Mouse (Mus musculus): ENCODE measurements around the gene Grhl1. TPM values are rescaled to one million over a fixed set of nuclear protein-coding genes. Genes with fewer than 3 reads are reported as not detected.

Gene Grhl1
- total and polyA plus RNA-seq, 2 experiments from 2014 or later: 0.55 to 0.88 TPM

DNA sequence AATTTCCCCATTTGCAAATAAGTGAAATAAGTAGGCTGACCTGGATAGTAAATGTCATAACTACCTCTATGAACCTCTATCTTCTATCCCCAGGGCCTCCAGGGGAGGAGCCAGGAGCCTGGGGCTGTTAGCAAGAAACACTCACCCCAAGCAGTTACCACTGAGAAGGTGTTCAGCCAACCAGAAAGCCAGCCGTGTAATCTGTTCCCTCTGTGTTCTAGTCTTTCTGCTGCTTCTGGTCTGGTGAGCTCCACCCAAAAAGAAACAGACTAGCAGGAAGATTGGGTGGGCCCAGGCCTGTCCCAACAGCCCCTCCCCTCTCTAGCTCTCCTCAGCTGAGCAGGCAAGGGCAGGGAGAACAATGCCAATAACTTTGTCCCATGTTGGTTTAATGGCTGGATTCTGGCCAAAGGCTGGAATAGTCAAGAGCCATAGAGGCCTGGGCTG lies 72.1 kb downstream of the Grhl1 start:
- H3K36me3 ChIP-seq (replicated peaks; ENCODE audit: control insufficient read depth, insufficient read depth, low read length): no peaks in the 10 kb centered on the region
- ATAC-seq (ENCODE audit: insufficient read depth, low read depth): peak; percentile 57

DNA sequence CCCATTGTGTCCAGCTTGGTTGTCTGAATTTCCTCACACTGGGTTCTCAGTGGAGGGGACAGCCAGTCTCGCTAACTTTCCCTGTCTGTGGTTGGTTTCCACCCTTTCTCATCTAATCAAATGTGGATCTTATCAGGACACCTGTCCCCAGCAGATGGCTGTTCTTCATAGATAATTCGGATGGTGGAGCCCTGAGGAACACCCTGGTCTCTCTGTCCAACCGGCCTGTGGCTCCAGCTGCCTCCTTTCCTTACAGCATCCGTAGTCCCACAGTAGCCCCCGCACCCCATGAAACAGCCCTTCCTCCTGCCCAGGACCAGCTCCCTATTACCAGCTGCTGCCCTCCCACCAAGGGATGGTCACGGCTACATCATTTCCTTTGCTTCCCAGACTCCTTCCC lies 73.8 kb downstream of the Grhl1 start:
- Histone ChIP-seq H3K9me3 (replicated peaks; ENCODE audit: control insufficient read depth, low read length) (no peaks in the 10 kb centered on the region), H3K36me3 (replicated peaks; ENCODE audit: control insufficient read depth, insufficient read depth, low read length) (no peaks in the 10 kb centered on the region), H3K27me3 (ENCODE audit: control insufficient read depth, insufficient read depth, low read length) (no peaks in the 10 kb centered on the region), H3K4me2 (ENCODE audit: low read depth, low read length) (no peak overlapping the region), H3K4me3 (ENCODE audit: low read depth, low read length) (no peak overlapping the region), H3K4me1 (ENCODE audit: control insufficient read depth, insufficient read depth) (peaks cover 37% of the 10 kb centered on the region), H3K9ac (replicated peaks; ENCODE audit: low read depth, low read length) (no peak overlapping the region), H3K27ac (ENCODE audit: low read depth) (no peak overlapping the region)
- 76% methylated on average over 6 of the region's 6 CpGs for WGBS
- no peak for DNase-seq (ENCODE audit: low spot score)
- ATAC-seq (ENCODE audit: insufficient read depth, low read depth): no peak
- TF ChIP-seq CTCF (IDR thresholded peaks at IDR 0.05; ENCODE audit: low read depth) (no peak), EP300 (IDR thresholded peaks at IDR 0.05; ENCODE audit: low read depth) (no peak)

More for the DNA sequence above, 72.1 kb downstream of the Grhl1 start:
- DNase-seq (ENCODE audit: low spot score): peak; percentile 70
- no peaks in the 10 kb centered on the region for H3K9me3 ChIP-seq (replicated peaks; ENCODE audit: control insufficient read depth, low read length)
- no peaks in the 10 kb centered on the region for H3K27me3 ChIP-seq (ENCODE audit: control insufficient read depth, insufficient read depth, low read length)
- peaks cover 29% of the 10 kb centered on the region for H3K4me1 ChIP-seq (ENCODE audit: control insufficient read depth, insufficient read depth)
- H3K27ac ChIP-seq (ENCODE audit: low read depth): peak overlapping the region; percentile 62
- H3K4me2 ChIP-seq (ENCODE audit: low read depth, low read length): no peak overlapping the region
- H3K9ac ChIP-seq (replicated peaks; ENCODE audit: low read depth, low read length): no peak overlapping the region
- H3K4me3 ChIP-seq (ENCODE audit: low read depth, low read length): no peak overlapping the region
- WGBS: 18% methylated on average over 1 of the region's 1 CpGs
- TF ChIP-seq CTCF (IDR thresholded peaks at IDR 0.05; ENCODE audit: low read depth) (no peak), EP300 (IDR thresholded peaks at IDR 0.05; ENCODE audit: low read depth) (no peak)

DNA sequence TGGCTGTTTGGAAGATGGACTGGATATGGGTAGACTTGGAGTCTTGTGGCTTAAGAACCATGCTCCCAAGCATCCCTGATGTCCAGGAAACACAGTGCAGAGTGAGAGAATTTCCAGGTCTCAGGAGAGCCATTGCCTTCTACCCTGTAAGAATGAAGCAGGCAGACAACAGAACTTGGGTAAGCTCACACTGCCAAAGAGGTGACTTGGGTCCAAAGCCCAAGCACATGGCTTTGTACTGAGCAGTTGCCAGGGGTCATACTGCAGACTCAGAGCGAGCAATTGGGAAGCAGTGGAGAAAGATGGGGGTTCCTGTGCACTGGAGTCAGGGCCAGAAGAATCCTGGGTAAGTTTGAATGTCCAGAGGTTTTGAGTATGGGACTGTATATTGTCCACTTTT lies 76.0 kb downstream of the Grhl1 start:
- Histone ChIP-seq H3K36me3 (replicated peaks; ENCODE audit: control insufficient read depth, insufficient read depth, low read length) (no peaks in the 10 kb centered on the region), H3K4me3 (ENCODE audit: low read depth, low read length) (no peak overlapping the region), H3K9me3 (replicated peaks; ENCODE audit: control insufficient read depth, low read length) (no peaks in the 10 kb centered on the region), H3K27ac (ENCODE audit: low read depth) (no peak overlapping the region), H3K4me1 (ENCODE audit: control insufficient read depth, insufficient read depth) (peaks cover 31% of the 10 kb centered on the region), H3K27me3 (ENCODE audit: control insufficient read depth, insufficient read depth, low read length) (no peaks in the 10 kb centered on the region), H3K9ac (replicated peaks; ENCODE audit: low read depth, low read length) (no peak overlapping the region), H3K4me2 (ENCODE audit: low read depth, low read length) (no peak overlapping the region)
- no peak for DNase-seq (ENCODE audit: low spot score)
- TF ChIP-seq EP300 (IDR thresholded peaks at IDR 0.05; ENCODE audit: low read depth) (no peak), CTCF (IDR thresholded peaks at IDR 0.05; ENCODE audit: low read depth) (no peak)
- WGBS: 67% methylated on average over 1 of the region's 1 CpGs
- no peak for ATAC-seq (ENCODE audit: insufficient read depth, low read depth)

DNA sequence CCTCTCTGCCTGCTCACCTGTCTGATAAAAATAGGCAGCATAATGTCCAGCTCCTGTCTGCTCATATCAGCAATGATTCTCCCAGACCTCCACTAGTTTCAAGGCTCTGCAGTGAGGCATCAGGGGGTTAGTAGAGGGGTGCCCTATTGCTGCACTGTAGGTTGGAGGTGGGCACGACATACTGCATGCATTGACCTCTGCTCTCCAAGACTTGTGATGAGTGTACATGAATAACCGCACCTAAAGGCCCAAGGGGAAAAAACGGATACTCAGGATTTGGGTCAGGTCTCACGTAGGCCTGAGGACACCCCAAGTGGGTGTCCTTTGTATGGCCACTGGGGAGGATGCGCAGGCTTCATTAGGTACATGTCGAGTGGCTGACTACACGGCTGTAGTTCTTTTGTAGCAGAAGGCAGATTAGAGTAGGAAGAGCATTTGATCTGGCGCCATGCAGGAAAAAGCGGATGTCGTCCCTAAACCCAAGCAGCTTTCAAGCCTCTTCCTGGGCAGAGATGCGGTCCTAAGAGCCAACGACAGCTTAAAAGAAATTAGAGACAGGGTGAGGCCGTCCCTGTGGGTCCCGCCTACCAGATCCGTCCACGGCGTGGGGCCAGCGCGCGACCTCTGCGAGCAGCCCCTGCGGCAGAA lies 78.5 kb downstream of the Grhl1 start:
- Histone ChIP-seq H3K4me2 (ENCODE audit: low read depth, low read length) (peak overlapping the region; percentile 61), H3K9ac (replicated peaks; ENCODE audit: low read depth, low read length) (peak overlapping the region; percentile 44), H3K9me3 (replicated peaks; ENCODE audit: control insufficient read depth, low read length) (no peaks in the 10 kb centered on the region), H3K4me3 (ENCODE audit: low read depth, low read length) (peak overlapping the region; percentile 73), H3K4me1 (ENCODE audit: control insufficient read depth, insufficient read depth) (peaks cover 21% of the 10 kb centered on the region), H3K36me3 (replicated peaks; ENCODE audit: control insufficient read depth, insufficient read depth, low read length) (peaks cover 23% of the 10 kb centered on the region), H3K27ac (ENCODE audit: low read depth) (peak overlapping the region; percentile 95), H3K27me3 (ENCODE audit: control insufficient read depth, insufficient read depth, low read length) (no peaks in the 10 kb centered on the region)
- WGBS: 3% methylated on average over 22 of the region's 22 CpGs
- TF ChIP-seq EP300 (IDR thresholded peaks at IDR 0.05; ENCODE audit: low read depth) (no peak), CTCF (IDR thresholded peaks at IDR 0.05; ENCODE audit: low read depth) (no peak)
- DNase-seq (ENCODE audit: low spot score) (no peak), ATAC-seq (ENCODE audit: insufficient read depth, low read depth) (peak; percentile 0; the same call in 1 of the 2 replicates)

DNA sequence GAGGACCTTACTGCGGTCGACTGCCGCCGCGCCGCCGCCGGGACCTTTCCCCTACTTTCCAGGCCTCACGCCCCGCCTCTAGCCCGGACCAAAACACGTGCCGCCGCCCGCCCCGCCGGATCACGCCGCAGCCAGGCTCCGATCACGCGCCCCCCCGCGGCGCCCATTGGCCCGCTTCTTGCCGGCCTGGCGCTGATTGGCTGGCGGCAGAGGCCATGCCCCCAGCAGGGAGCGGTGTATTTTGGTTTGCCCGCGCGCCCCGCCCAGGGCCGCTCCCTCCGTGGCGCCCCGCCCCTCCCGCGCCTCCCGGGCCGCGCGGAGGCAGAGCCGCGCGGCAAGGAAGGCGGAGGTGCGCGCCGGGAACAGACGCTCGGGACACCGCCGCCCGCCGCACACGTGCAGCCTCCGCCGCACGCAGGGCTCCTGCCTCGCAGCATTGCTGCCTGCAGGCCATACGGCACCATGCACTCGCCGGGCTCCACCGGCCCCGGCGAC lies 79.0 kb downstream of the Grhl1 start, which contains the start of gene Klf11:
Gene Klf11, plus strand, starts transcription at position 212 of the 495 bp plus-strand sequence.
- no peaks in the 10 kb centered on the region for H3K9me3 ChIP-seq (replicated peaks; ENCODE audit: control insufficient read depth, low read length)
- peak within 1 kb of the TSS; percentile 95 for H3K27ac ChIP-seq (ENCODE audit: low read depth)
- H3K4me2 ChIP-seq (ENCODE audit: low read depth, low read length): peak within 1 kb of the TSS; percentile 76
- peaks cover 28% of the 10 kb centered on the region for H3K36me3 ChIP-seq (replicated peaks; ENCODE audit: control insufficient read depth, insufficient read depth, low read length)
- H3K27me3 ChIP-seq (ENCODE audit: control insufficient read depth, insufficient read depth, low read length): no peaks in the 10 kb centered on the region
- H3K4me1 ChIP-seq (ENCODE audit: control insufficient read depth, insufficient read depth): peaks cover 21% of the 10 kb centered on the region
- H3K4me3 ChIP-seq (ENCODE audit: low read depth, low read length): peak within 1 kb of the TSS; percentile 73
- ATAC-seq (ENCODE audit: insufficient read depth, low read depth) (peak; percentile 93), DNase-seq (ENCODE audit: low spot score) (peak; percentile 94)
- WGBS: under 1% methylated on average over 64 of the region's 68 CpGs
- H3K9ac ChIP-seq (replicated peaks; ENCODE audit: low read depth, low read length): peak within 1 kb of the TSS; percentile 89
- peak; percentile 99 for TF ChIP-seq EP300 (IDR thresholded peaks at IDR 0.05; ENCODE audit: low read depth)
- TF ChIP-seq CTCF (IDR thresholded peaks at IDR 0.05; ENCODE audit: low read depth): no peak
